Mouse (Mus musculus): ENCODE data around the gene Lbhd1.

DNA sequence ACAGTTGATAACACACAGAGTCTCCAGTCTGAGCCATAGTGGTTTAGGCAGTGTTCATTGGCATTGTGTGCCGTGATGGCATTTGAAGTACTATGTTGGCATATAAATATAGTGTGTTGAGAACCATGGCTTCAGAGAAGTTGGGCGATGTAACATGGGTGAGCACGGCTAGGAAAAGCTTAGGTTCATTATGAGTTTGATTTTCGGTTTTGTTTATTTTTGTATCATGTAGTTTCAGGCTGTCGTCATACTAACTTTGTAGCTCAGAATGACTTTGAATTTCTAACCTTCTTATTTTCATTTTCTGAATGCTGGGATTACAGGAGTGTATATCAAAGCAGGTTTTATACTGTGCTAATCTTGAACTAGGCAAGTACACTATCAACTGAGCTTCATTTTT, 19.9 kb downstream of the Lbhd1 start:
- TF ChIP-seq CTCF (IDR thresholded peaks at IDR 0.05; ENCODE audit: low read depth, low read length) (no peak), POLR2A (IDR thresholded peaks at IDR 0.05; ENCODE audit: insufficient read depth, low read length) (no peak), EP300 (IDR thresholded peaks at IDR 0.05; ENCODE audit: insufficient read depth, low read depth, low read length) (no peak)
